9 mouse cellular contexts compared by ENCODE assay signal in the genomic region with DNA sequence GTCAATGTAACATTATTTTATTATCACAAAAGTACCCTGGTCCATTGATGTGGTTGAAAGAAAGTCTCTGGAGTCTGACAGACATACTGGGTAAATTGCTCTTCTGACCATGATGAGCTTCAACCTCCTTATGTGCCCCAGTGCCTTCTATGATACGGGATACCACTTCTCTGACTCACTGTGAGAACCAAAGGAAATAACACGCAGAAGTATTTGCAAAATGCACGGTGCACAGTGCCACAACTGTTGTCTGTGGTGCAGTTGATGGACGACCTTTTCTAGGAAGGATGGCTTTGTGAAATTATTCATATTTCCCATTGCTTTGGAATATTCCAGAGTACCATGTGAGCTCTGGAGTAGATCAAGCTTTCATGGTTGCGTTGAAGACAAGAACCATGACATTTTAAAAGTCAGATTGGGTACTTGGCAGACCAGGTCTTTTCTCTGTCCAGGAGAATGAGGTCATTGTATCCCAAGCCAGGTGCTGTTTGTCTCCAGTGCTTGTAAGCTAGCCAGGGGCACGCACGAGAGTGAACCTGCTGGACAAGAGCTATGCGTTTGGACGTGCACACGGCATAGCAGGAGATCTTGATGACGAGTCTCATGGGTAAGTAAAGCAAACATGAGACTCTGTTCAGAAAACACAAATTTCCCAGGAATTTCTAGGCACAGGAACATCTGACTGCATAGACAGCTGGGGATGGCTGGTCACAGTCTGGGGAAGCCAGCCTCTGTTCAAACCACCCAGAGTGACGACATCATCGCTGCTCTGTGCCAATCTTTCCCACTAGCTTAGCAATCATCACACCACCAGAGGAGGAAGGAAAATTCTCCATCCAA.
DNase-seq lines count a peak whose midpoint lies in the region.
"Had no signal": no experiment of that assay in that cellular context is flagged by ENCODE, and none has a peak within 500 bp of the region (broad histone marks: within the 10 kb centered on the region; RNA-seq: fewer than 3 reads in every experiment).

No protein-coding gene starts in this region.

- H3K9me3 ChIP-seq in heart, embryonic 10.5 days = no peaks in the 10 kb centered on the region
- no peaks in the 10 kb centered on the region for H3K9me3 ChIP-seq in midbrain, embryonic 10.5 days (replicated peaks)

- no peaks in the 10 kb centered on the region for H3K36me3 ChIP-seq in heart, embryonic 10.5 days
- no peaks in the 10 kb centered on the region for H3K36me3 ChIP-seq in midbrain, embryonic 10.5 days

- H3K4me1 ChIP-seq in heart, embryonic 10.5 days = peaks cover 13% of the 10 kb centered on the region
- peaks cover 24% of the 10 kb centered on the region for H3K4me1 ChIP-seq in midbrain, embryonic 10.5 days

- H3K27ac ChIP-seq in heart, embryonic 10.5 days = no peak overlapping the region
- no peak overlapping the region for H3K27ac ChIP-seq in midbrain, embryonic 10.5 days (replicated peaks)

- no peaks in the 10 kb centered on the region for H3K27me3 ChIP-seq in heart, embryonic 10.5 days (ENCODE audit: insufficient read depth, poor library complexity, severe bottlenecking)
- no peaks in the 10 kb centered on the region for H3K27me3 ChIP-seq in midbrain, embryonic 10.5 days (ENCODE audit: low read depth, poor library complexity, severe bottlenecking)

- DNase-seq in cerebellum, postnatal 25 days = peak; percentile 35 to 44
- no peak for DNase-seq in cerebellum, adult 11 months
- peak; percentile 57 for DNase-seq in adipocyte (ENCODE audit: low spot score)
- DNase-seq in heart, embryonic 10.5 days (ENCODE audit: low spot score) = peak; percentile 51
- DNase-seq in lung, postnatal 25 days (ENCODE audit: low spot score) = peak; percentile 70
- DNase-seq in midbrain, embryonic 10.5 days (ENCODE audit: low spot score) = no peak
- no peak for DNase-seq in natural killer cell, adult 2 months (ENCODE audit: low spot score in 2 of 2)
- DNase-seq in kidney, postnatal 25 days = no peak
- DNase-seq: kidney, adult 18-20 months had no signal

- WGBS in heart, embryonic 10.5 days = 78% methylated on average over 13 of the region's 13 CpGs
- WGBS in midbrain, embryonic 10.5 days = 86% methylated on average over 13 of the region's 13 CpGs

- H3K4me3 ChIP-seq in heart, embryonic 10.5 days = no peak overlapping the region
- H3K4me3 ChIP-seq in midbrain, embryonic 10.5 days = no peak overlapping the region

Comparison
In these comparisons a context has a peak if more than half of its experiments do, and no peak if none do; other contexts are left out.
1. DNase-seq: peak in cerebellum, postnatal 25 days (2 of 2), adipocyte (single experiment), heart, embryonic 10.5 days (single experiment) and lung, postnatal 25 days (single experiment); none in cerebellum, adult 11 months (single experiment), midbrain, embryonic 10.5 days (single experiment), natural killer cell, adult 2 months (0 of 2) and kidney, postnatal 25 days (0 of 2).